Mouse (Mus musculus) limb, embryonic 10.5 days (tissue): ENCODE measurements around the gene Zfp846. TPM values are rescaled to one million over a fixed set of nuclear protein-coding genes. Genes with fewer than 3 reads are reported as not detected.
A peak's percentile ranks its signal among the peaks of the same experiment; 100 is the strongest.

Experiments
- DNase-seq: peaks from one replicate; pipeline ENCODE4 v3.0.0-alpha.2; 2017; ENCODE audit warnings: low spot score
- H3K27ac ChIP-seq: fragments of 300-500 bp; sonication (generic); 2 replicates; pipeline ENCODE4 v1.5.1; 2016; ENCODE audit warnings: mild to moderate bottlenecking
- H3K27me3 ChIP-seq: fragments of 300-500 bp; sonication (generic); 2 replicates; pipeline ENCODE4 v1.6.1; 2016; ENCODE audit warnings: low read depth, mild to moderate bottlenecking; ENCODE audit not compliant: poor library complexity, severe bottlenecking
- H3K36me3 ChIP-seq: fragments of 300-500 bp; sonication (generic); 2 replicates; pipeline ENCODE4 v1.6.1; 2016; ENCODE audit warnings: mild to moderate bottlenecking, moderate library complexity
- H3K4me1 ChIP-seq: fragments of 300-500 bp; sonication (generic); 2 replicates; pipeline ENCODE4 v1.6.1; 2016
- H3K4me3 ChIP-seq: fragments of 300-500 bp; sonication (generic); 2 replicates; pipeline ENCODE4 v1.5.1; 2016; ENCODE audit warnings: mild to moderate bottlenecking, moderate library complexity
- H3K9me3 ChIP-seq: fragments of 300-500 bp; sonication (generic); replicated peaks from 2 replicates; pipeline ENCODE4 v1.6.1; 2016; ENCODE audit warnings: mild to moderate bottlenecking
- WGBS: fragments of 180-500 bp; shearing (Covaris S2); methylation state at CpG from one replicate; pipeline ENCODE4 v1.1.7; 2016; 5-methylcytosine and 5-hydroxymethylcytosine counted together
- polyA plus RNA-seq: library from polyadenylated mRNA; unstranded; fragments of >200 nt; fragmentation: Nextera tagmentation; extraction: Ambion mirVana; gene quantifications from 2 replicates; pipeline ENCODE4 v1.2.1, GENCODE M21; 2016

The Zfp846 gene
- polyA plus RNA-seq, 1 experiment from 2014 or later: 16.3 TPM

- H3K4me1 ChIP-seq: peaks cover 21% of the 10 kb centered on the region
- H3K36me3 ChIP-seq: peaks cover 39% of the 10 kb centered on the region
- WGBS: under 1% methylated on average over 51 of the region's 51 CpGs
- no peaks in the 10 kb centered on the region for H3K27me3 ChIP-seq
- H3K9me3 ChIP-seq: no peaks in the 10 kb centered on the region
- DNase-seq: peak; percentile 93
- peak within 1 kb of the TSS; percentile 84 for H3K4me3 ChIP-seq
- H3K27ac ChIP-seq: peak within 1 kb of the TSS; percentile 93
These were observed 61.2 kb downstream of the Zfp846 start, which contains the start of gene Ubl5 for GRCm38 (mm10) chr9:20642101-20642895. Gene Ubl5 (plus strand): TSS chr9:20642878.

- Histone ChIP-seq H3K4me3 (peak overlapping the region; percentile 84), H3K4me1 (peaks cover 21% of the 10 kb centered on the region), H3K27ac (peak overlapping the region; percentile 93), H3K36me3 (peaks cover 39% of the 10 kb centered on the region), H3K27me3 (no peaks in the 10 kb centered on the region), H3K9me3 (no peaks in the 10 kb centered on the region)
- peak; percentile 85 for DNase-seq
- WGBS: under 1% methylated on average over 30 of the region's 30 CpGs
These were observed 61.9 kb downstream of the Zfp846 start for GRCm38 (mm10) chr9:20642896-20643466.

GRCm38 (mm10) chr9:20643781-20644180 lies 62.7 kb downstream of the Zfp846 start:
- Histone ChIP-seq H3K27ac (peak overlapping the region; percentile 33; the same call in 1 of the 2 replicates), H3K9me3 (no peaks in the 10 kb centered on the region), H3K4me3 (peak overlapping the region; percentile 84), H3K36me3 (peaks cover 38% of the 10 kb centered on the region), H3K27me3 (no peaks in the 10 kb centered on the region), H3K4me1 (peaks cover 21% of the 10 kb centered on the region)
- DNase-seq: no peak
- 14% methylated on average over 13 of the region's 13 CpGs for WGBS

GRCm38 (mm10) chr9:20644360-20645081 lies 63.4 kb downstream of the Zfp846 start, which contains the start of gene Fbxl12:
Gene Fbxl12 (minus strand): TSS chr9:20644767.
- Histone ChIP-seq H3K36me3 (peaks cover 33% of the 10 kb centered on the region), H3K4me1 (peaks cover 21% of the 10 kb centered on the region), H3K27me3 (no peaks in the 10 kb centered on the region), H3K27ac (peak within 1 kb of the TSS; percentile 62), H3K9me3 (no peaks in the 10 kb centered on the region), H3K4me3 (peak within 1 kb of the TSS; percentile 84)
- WGBS: under 1% methylated on average over 43 of the region's 43 CpGs
- peak; percentile 82 for DNase-seq

GRCm38 (mm10) chr9:20645121-20645520 lies 64.0 kb downstream of the Zfp846 start:
- H3K9me3 ChIP-seq: no peaks in the 10 kb centered on the region
- peaks cover 31% of the 10 kb centered on the region for H3K36me3 ChIP-seq
- H3K27me3 ChIP-seq: no peaks in the 10 kb centered on the region
- peaks cover 21% of the 10 kb centered on the region for H3K4me1 ChIP-seq
- WGBS: 5% methylated on average over 17 of the region's 17 CpGs
- H3K27ac ChIP-seq: peak overlapping the region; percentile 62
- DNase-seq: no peak
- peak overlapping the region; percentile 84 for H3K4me3 ChIP-seq

- H3K4me3 ChIP-seq: peak within 1 kb of the TSS; percentile 97
- H3K36me3 ChIP-seq: peaks cover 56% of the 10 kb centered on the region
- WGBS: under 1% methylated on average over 45 of the region's 45 CpGs
- H3K4me1 ChIP-seq: peaks cover 23% of the 10 kb centered on the region
- H3K27ac ChIP-seq: peak within 1 kb of the TSS; percentile 90
- no peaks in the 10 kb centered on the region for H3K27me3 ChIP-seq
- no peaks in the 10 kb centered on the region for H3K9me3 ChIP-seq
- DNase-seq: peak; percentile 95
These were observed 70.6 kb downstream of the Zfp846 start, which contains the start of gene Pin1 for GRCm38 (mm10) chr9:20651602-20652259. Gene Pin1 (plus strand): TSS chr9:20652095.

GRCm38 (mm10) chr9:20652260-20652658 lies 71.2 kb downstream of the Zfp846 start:
- Histone ChIP-seq H3K4me3 (peak overlapping the region; percentile 97), H3K27me3 (no peaks in the 10 kb centered on the region), H3K9me3 (no peaks in the 10 kb centered on the region), H3K36me3 (peaks cover 56% of the 10 kb centered on the region), H3K27ac (peak overlapping the region; percentile 90), H3K4me1 (peaks cover 23% of the 10 kb centered on the region)
- WGBS: 0% methylated on average over 25 of the region's 25 CpGs
- DNase-seq: no peak

GRCm38 (mm10) chr9:20653859-20654258 lies 72.8 kb downstream of the Zfp846 start:
- H3K27ac ChIP-seq: no peak overlapping the region
- WGBS: 90% methylated on average over 3 of the region's 3 CpGs
- no peak for DNase-seq
- H3K36me3 ChIP-seq: peaks cover 58% of the 10 kb centered on the region
- peak overlapping the region; percentile 97 for H3K4me3 ChIP-seq
- peaks cover 23% of the 10 kb centered on the region for H3K4me1 ChIP-seq
- H3K27me3 ChIP-seq: no peaks in the 10 kb centered on the region
- no peaks in the 10 kb centered on the region for H3K9me3 ChIP-seq

Other genes with a start within 250 kb of the Zfp846 start
- not detected in 2 replicates for gene Olfr18, start 245.2 kb upstream of the Zfp846 start, polyA plus RNA-seq
- 27.8 and 29.5 TPM in 2 replicates for gene Zfp560, start 196.1 kb upstream of the Zfp846 start, polyA plus RNA-seq
- gene Zfp26, start 121.1 kb upstream of the Zfp846 start, polyA plus RNA-seq: 21.1 and 26.7 TPM in 2 replicates
- 17.7 and 23.6 TPM in 2 replicates for gene Zfp426, start 88.5 kb upstream of the Zfp846 start, polyA plus RNA-seq
- 128 and 162 TPM in 2 replicates for gene Zfp266, start 59.9 kb upstream of the Zfp846 start, polyA plus RNA-seq
- 330 TPM in 2 replicates for gene Ubl5, start 61.6 kb downstream of the Zfp846 start, polyA plus RNA-seq
- gene Fbxl12, start 63.5 kb downstream of the Zfp846 start, polyA plus RNA-seq: 21.5 and 21.6 TPM in 2 replicates
- 82.8 and 93.0 TPM in 2 replicates for gene Pin1, start 70.8 kb downstream of the Zfp846 start, polyA plus RNA-seq
- gene Olfm2, start 165.1 kb downstream of the Zfp846 start, polyA plus RNA-seq: 1.5 and 3.2 TPM in 2 replicates
- gene Col5a3, start 233.8 kb downstream of the Zfp846 start, polyA plus RNA-seq: 0.06 and 0.13 TPM in 2 replicates
- not detected in 2 replicates for gene Rdh8, start 237.2 kb downstream of the Zfp846 start, polyA plus RNA-seq